Mouse (Mus musculus) lung, embryonic 15.5 days (tissue): ENCODE measurements around the gene Rbbp5. TPM values are rescaled to one million over a fixed set of nuclear protein-coding genes. Genes with fewer than 3 reads are reported as not detected.

Source experiments
- ATAC-seq: fragments of 200-750 bp; cut with Nextera tagmentation; 2 replicates; pipeline ENCODE4 v1.8.0; 2017; ENCODE audit warnings: moderate number of reproducible peaks, borderline replicate concordance; ENCODE audit not compliant: low FRiP score, low TSS enrichment; ENCODE audit errors: extremely low read depth
- H3K27ac ChIP-seq: fragments of 300-500 bp; sonication (generic); 2 replicates; pipeline ENCODE4 v1.5.1; 2015; ENCODE audit warnings: moderate library complexity, mild to moderate bottlenecking, inconsistent platforms
- H3K27me3 ChIP-seq: fragments of 300-500 bp; sonication (generic); 2 replicates; pipeline ENCODE4 v1.6.1; 2015; ENCODE audit warnings: inconsistent platforms
- H3K36me3 ChIP-seq: fragments of 300-500 bp; sonication (generic); 2 replicates; pipeline ENCODE4 v1.6.1; 2015; ENCODE audit warnings: inconsistent platforms
- H3K4me1 ChIP-seq: fragments of 300-500 bp; sonication (generic); 2 replicates; pipeline ENCODE4 v1.6.1; 2015; ENCODE audit warnings: inconsistent platforms
- H3K4me2 ChIP-seq: fragments of 300-500 bp; sonication (generic); 2 replicates; pipeline ENCODE4 v1.6.1; 2015; ENCODE audit warnings: inconsistent platforms, mild to moderate bottlenecking, moderate library complexity
- H3K4me3 ChIP-seq: fragments of 300-500 bp; sonication (generic); 2 replicates; pipeline ENCODE4 v1.5.1; 2015; ENCODE audit warnings: mild to moderate bottlenecking, inconsistent platforms
- H3K9ac ChIP-seq: fragments of 300-500 bp; sonication (generic); 2 replicates; pipeline ENCODE4 v1.6.1; 2015; ENCODE audit warnings: inconsistent platforms
- H3K9me3 ChIP-seq: fragments of 300-500 bp; sonication (generic); 2 replicates; pipeline ENCODE4 v1.6.1; 2016; ENCODE audit warnings: inconsistent platforms
- WGBS: fragments of 180-500 bp; shearing (Covaris S2); methylation state at CpG from one replicate; pipeline ENCODE4 v1.1.7; 2015; 5-methylcytosine and 5-hydroxymethylcytosine counted together
- polyA plus RNA-seq: library from polyadenylated mRNA; unstranded; fragments of >200 nt; fragmentation: Nextera tagmentation; extraction: Ambion mirVana; gene quantifications from 2 replicates; pipeline ENCODE4 v1.2.1, GENCODE M21; 2015

The Rbbp5 gene
- polyA plus RNA-seq, 1 experiment from 2014 or later, result 44.1 TPM

GRCm38 (mm10) chr1:132541824-132542599 is 64.8 kb downstream of the Rbbp5 start:
- 0 out of 2 replicates have a peak, but pooled peaks have one; percentile 11 for ATAC-seq
- H3K4me2 ChIP-seq, result no peak overlapping the region

GRCm38 (mm10) chr1:132542762-132543306 is 65.7 kb downstream of the Rbbp5 start, which contains the start of gene Cntn2:
Cntn2 (minus strand) TSS chr1:132543256.
- Histone ChIP-seq H3K4me2 (peak within 1 kb of the TSS; percentile 38), H3K27me3 (peaks cover 43% of the 10 kb centered on the region), H3K4me3 (peak within 1 kb of the TSS; percentile 12; the same call in 1 of the 2 replicates), H3K27ac (no peak within 1 kb of the TSS), H3K9me3 (no peaks in the 10 kb centered on the region), H3K9ac (no peak within 1 kb of the TSS), H3K36me3 (no peaks in the 10 kb centered on the region), H3K4me1 (peaks cover 31% of the 10 kb centered on the region)
- no peak for ATAC-seq
- WGBS, result under 1% methylated on average over 30 of the region's 30 CpGs

More at GRCm38 (mm10) chr1:132541824-132542599, 64.8 kb downstream of the Rbbp5 start:
- Histone ChIP-seq H3K27ac (no peak overlapping the region), H3K9me3 (no peaks in the 10 kb centered on the region), H3K4me3 (no peak overlapping the region), H3K4me1 (peaks cover 31% of the 10 kb centered on the region), H3K27me3 (peaks cover 43% of the 10 kb centered on the region), H3K9ac (no peak overlapping the region), H3K36me3 (no peaks in the 10 kb centered on the region)
- 14% methylated on average over 5 of the region's 5 CpGs for WGBS

- H3K27me3 ChIP-seq, result peaks cover 43% of the 10 kb centered on the region
- H3K36me3 ChIP-seq, result no peaks in the 10 kb centered on the region
- no peak overlapping the region for H3K9ac ChIP-seq
- no peaks in the 10 kb centered on the region for H3K9me3 ChIP-seq
- H3K27ac ChIP-seq, result no peak overlapping the region
- H3K4me2 ChIP-seq, result no peak overlapping the region
- H3K4me1 ChIP-seq, result peaks cover 30% of the 10 kb centered on the region
- H3K4me3 ChIP-seq, result no peak overlapping the region
- ATAC-seq, result no peak
- 65% methylated on average over 8 of the region's 8 CpGs for WGBS
Measured at GRCm38 (mm10) chr1:132543789-132544188, 66.6 kb downstream of the Rbbp5 start.

Other genes with a start within 250 kb of the Rbbp5 start
- not detected in 2 replicates for gene Gm10188, start 247.6 kb upstream of the Rbbp5 start, polyA plus RNA-seq
- gene Klhdc8a, start 178.7 kb upstream of the Rbbp5 start, polyA plus RNA-seq, result 0.52 and 0.56 TPM in 2 replicates
- 19.5 and 21.1 TPM in 2 replicates for gene Nuak2, start 161.2 kb upstream of the Rbbp5 start, polyA plus RNA-seq
- gene Tmcc2, start 86.1 kb upstream of the Rbbp5 start, polyA plus RNA-seq, result 10.7 and 13.2 TPM in 2 replicates
- 14.5 and 15.4 TPM in 2 replicates for gene Dstyk, start 59.8 kb upstream of the Rbbp5 start, polyA plus RNA-seq
- 1.3 and 2.1 TPM in 2 replicates for gene Tmem81, start 28.9 kb downstream of the Rbbp5 start, polyA plus RNA-seq
- 0.16 and 0.28 TPM in 2 replicates for gene Cntn2, start 65.9 kb downstream of the Rbbp5 start, polyA plus RNA-seq